Mouse (Mus musculus): ENCODE data around the gene Supt6. TPM values are rescaled to one million over a fixed set of nuclear protein-coding genes. Genes with fewer than 3 reads are reported as not detected.

The Supt6 gene
- polyA plus RNA-seq, 1 experiment, result 30.7 TPM

DNA sequence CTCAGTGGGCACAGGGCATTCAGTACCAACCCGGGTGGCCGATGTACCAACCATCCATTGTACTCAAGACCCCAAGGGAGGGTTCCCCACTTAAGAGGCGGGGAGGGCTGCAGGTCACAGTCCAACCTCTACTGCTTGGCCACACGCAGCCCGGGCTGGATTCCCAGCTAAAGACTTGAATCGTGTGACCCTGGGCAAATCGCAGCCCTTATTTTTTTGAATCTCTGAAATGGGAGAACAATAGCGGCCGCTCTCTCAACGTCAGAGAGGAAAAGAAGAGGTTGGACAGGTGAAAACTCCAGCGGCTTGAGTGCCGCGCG, 81.2 kb downstream of the Supt6 start:
- Histone ChIP-seq H3K4me1 (ENCODE audit: control insufficient read depth, insufficient read depth, low read length) (peaks cover 3% of the 10 kb centered on the region; the same call in 1 of the 2 replicates), H3K27ac (ENCODE audit: control insufficient read depth, insufficient read depth, low read depth, low read length, poor library complexity) (peak overlapping the region; percentile 64; the same call in 1 of the 2 replicates), H3K4me3 (replicated peaks; ENCODE audit: control insufficient read depth, low read depth, low read length) (peak overlapping the region; percentile 65)
- TF ChIP-seq POLR2A (IDR thresholded peaks at IDR 0.05; ENCODE audit: borderline replicate concordance, control insufficient read depth, low read depth, low read length), result no peak
- TF ChIP-seq CTCF (IDR thresholded peaks at IDR 0.05; ENCODE audit: control insufficient read depth, insufficient read depth, low read length), result no peak
- WGBS, result under 1% methylated on average over 14 of the region's 14 CpGs

DNA sequence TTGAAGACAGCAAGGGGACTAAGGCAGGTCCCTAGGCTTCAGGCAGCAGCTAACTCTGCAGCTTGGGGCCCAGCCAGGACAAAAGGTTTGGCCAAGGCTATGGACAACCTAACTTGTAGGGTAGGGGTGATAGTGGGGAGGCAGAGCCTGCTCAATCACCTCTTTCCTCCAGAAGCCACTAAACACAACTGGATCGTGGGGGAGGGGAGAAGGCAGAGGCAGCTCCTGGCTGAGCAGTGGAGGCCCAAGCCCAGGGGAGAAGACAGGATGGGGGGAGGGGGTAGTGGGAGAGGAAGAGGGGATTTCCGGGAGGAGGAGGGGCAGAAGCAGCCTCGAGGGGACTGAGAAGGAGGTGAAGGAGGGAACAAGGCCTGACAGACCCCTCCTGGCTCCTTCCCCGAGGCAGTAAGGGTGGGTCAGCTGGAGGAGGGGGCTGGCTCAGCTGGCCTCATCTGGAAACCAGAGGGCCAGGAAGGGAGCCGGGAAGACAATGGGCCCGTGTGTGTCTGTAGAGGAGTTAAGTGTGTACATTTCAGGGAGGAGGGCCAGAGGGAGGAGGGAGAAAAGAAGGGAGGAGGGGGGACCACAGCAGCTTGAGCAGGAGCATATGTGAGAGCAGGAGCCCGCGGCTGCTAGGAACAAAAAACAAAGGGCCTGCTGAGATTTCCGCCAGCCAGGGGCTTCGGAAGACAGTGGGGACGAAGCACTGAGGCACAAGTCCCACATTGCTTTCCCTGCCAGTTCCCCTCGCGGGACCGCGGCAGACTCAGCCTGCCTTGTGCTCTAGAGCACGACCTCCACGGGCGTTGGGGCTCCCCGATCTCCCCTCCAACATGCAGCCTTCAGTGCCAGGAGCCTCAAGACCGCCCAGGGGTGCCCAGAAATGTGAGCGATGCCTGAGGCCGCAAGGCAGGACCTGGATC, 81.8 kb downstream of the Supt6 start:
- 2% methylated on average over 22 of the region's 22 CpGs for WGBS
- peak overlapping the region; percentile 65 for H3K4me3 ChIP-seq (replicated peaks; ENCODE audit: control insufficient read depth, low read depth, low read length)
- peak overlapping the region; percentile 12; the same call in 1 of the 2 replicates for H3K27ac ChIP-seq (ENCODE audit: control insufficient read depth, insufficient read depth, low read depth, low read length, poor library complexity)
- TF ChIP-seq CTCF (IDR thresholded peaks at IDR 0.05; ENCODE audit: control insufficient read depth, insufficient read depth, low read length) (no peak), POLR2A (IDR thresholded peaks at IDR 0.05; ENCODE audit: borderline replicate concordance, control insufficient read depth, low read depth, low read length) (no peak)
- H3K4me1 ChIP-seq (ENCODE audit: control insufficient read depth, insufficient read depth, low read length), result peaks cover 1% of the 10 kb centered on the region; the same call in 1 of the 2 replicates

- TF ChIP-seq CTCF (IDR thresholded peaks at IDR 0.05; ENCODE audit: control insufficient read depth, insufficient read depth, low read length) (no peak), POLR2A (IDR thresholded peaks at IDR 0.05; ENCODE audit: borderline replicate concordance, control insufficient read depth, low read depth, low read length) (no peak)
- WGBS, result 92% methylated on average over 2 of the region's 2 CpGs
- H3K4me1 ChIP-seq (ENCODE audit: control insufficient read depth, insufficient read depth, low read length), result no peaks in the 10 kb centered on the region; the same call in 1 of the 2 replicates
- H3K27ac ChIP-seq (ENCODE audit: control insufficient read depth, insufficient read depth, low read depth, low read length, poor library complexity), result no peak overlapping the region
- H3K4me3 ChIP-seq (replicated peaks; ENCODE audit: control insufficient read depth, low read depth, low read length), result peak overlapping the region; percentile 4
Observed at GRCm38 (mm10) chr11:78163045-78163444, 82.7 kb downstream of the Supt6 start.

DNA sequence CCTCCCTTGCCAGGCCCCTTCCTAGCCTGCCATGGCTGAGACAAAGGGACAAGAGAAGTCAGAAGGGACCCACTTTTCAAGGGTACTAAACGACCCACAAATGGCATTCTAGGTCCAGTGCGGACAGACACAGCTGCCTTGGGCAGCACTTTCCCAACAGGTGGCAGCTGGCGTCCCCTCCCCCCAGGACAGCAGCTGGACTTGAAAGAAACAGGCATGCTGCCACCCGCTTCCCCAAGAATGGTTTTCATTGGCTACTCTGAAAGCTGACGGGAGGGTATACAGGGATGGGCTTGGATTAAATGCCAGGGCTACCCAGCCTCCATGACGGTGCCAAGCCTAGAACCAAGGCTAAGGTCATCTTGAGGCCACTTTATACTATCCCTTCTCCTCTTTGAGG, 83.3 kb downstream of the Supt6 start:
- no peaks in the 10 kb centered on the region; the same call in 1 of the 2 replicates for H3K4me1 ChIP-seq (ENCODE audit: control insufficient read depth, insufficient read depth, low read length)
- H3K4me3 ChIP-seq (replicated peaks; ENCODE audit: control insufficient read depth, low read depth, low read length), result no peak overlapping the region
- TF ChIP-seq CTCF (IDR thresholded peaks at IDR 0.05; ENCODE audit: control insufficient read depth, insufficient read depth, low read length), result no peak
- no peak for TF ChIP-seq POLR2A (IDR thresholded peaks at IDR 0.05; ENCODE audit: borderline replicate concordance, control insufficient read depth, low read depth, low read length)
- 76% methylated on average over 6 of the region's 6 CpGs for WGBS
- no peak overlapping the region for H3K27ac ChIP-seq (ENCODE audit: control insufficient read depth, insufficient read depth, low read depth, low read length, poor library complexity)

- Histone ChIP-seq H3K4me1 (ENCODE audit: control insufficient read depth, insufficient read depth, low read length) (no peaks in the 10 kb centered on the region; the same call in 1 of the 2 replicates), H3K4me3 (replicated peaks; ENCODE audit: control insufficient read depth, low read depth, low read length) (no peak overlapping the region), H3K27ac (ENCODE audit: control insufficient read depth, insufficient read depth, low read depth, low read length, poor library complexity) (no peak overlapping the region)
Observed at GRCm38 (mm10) chr11:78161968-78162367, 83.8 kb downstream of the Supt6 start.

DNA sequence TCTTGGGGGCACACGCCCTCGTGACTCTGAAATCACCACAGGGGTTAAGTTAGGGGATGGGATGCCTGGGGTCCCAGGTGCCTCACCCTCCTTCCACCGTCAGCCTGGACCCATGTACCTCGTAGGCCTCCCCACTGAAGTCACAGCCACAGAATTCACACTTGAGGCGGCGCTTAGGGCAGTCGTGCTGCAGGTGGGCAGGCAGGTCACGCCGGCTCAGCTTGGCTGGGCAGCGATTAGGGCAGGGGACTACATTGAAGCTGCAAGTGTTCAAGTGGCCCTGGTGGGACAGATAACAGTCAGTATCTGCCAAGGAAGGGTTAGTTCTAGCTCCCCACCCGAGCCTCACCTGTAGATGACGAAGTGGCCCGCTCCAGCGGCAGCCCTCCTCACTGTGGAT, 84.6 kb downstream of the Supt6 start:
- WGBS, result 83% methylated on average over 14 of the region's 14 CpGs
- no peak overlapping the region for H3K27ac ChIP-seq (ENCODE audit: control insufficient read depth, insufficient read depth, low read depth, low read length, poor library complexity)

More at GRCm38 (mm10) chr11:78161968-78162367, 83.8 kb downstream of the Supt6 start:
- TF ChIP-seq CTCF (IDR thresholded peaks at IDR 0.05; ENCODE audit: control insufficient read depth, insufficient read depth, low read length), result no peak
- no peak for TF ChIP-seq POLR2A (IDR thresholded peaks at IDR 0.05; ENCODE audit: borderline replicate concordance, control insufficient read depth, low read depth, low read length)
- 18% methylated on average over 4 of the region's 4 CpGs for WGBS

GRCm38 (mm10) chr11:78160675-78161074, 85.1 kb downstream of the Supt6 start:
- Histone ChIP-seq H3K27ac (ENCODE audit: control insufficient read depth, insufficient read depth, low read depth, low read length, poor library complexity) (no peak overlapping the region; the same call in 1 of the 2 replicates), H3K4me1 (ENCODE audit: control insufficient read depth, insufficient read depth, low read length) (no peaks in the 10 kb centered on the region; the same call in 1 of the 2 replicates), H3K4me3 (replicated peaks; ENCODE audit: control insufficient read depth, low read depth, low read length) (no peak overlapping the region)
- TF ChIP-seq CTCF (IDR thresholded peaks at IDR 0.05; ENCODE audit: control insufficient read depth, insufficient read depth, low read length), result no peak
- no peak for TF ChIP-seq POLR2A (IDR thresholded peaks at IDR 0.05; ENCODE audit: borderline replicate concordance, control insufficient read depth, low read depth, low read length)
- 92% methylated on average over 3 of the region's 3 CpGs for WGBS

More for the DNA sequence above, 84.6 kb downstream of the Supt6 start:
- no peak for TF ChIP-seq POLR2A (IDR thresholded peaks at IDR 0.05; ENCODE audit: borderline replicate concordance, control insufficient read depth, low read depth, low read length)
- TF ChIP-seq CTCF (IDR thresholded peaks at IDR 0.05; ENCODE audit: control insufficient read depth, insufficient read depth, low read length), result no peak
- no peak overlapping the region for H3K4me3 ChIP-seq (replicated peaks; ENCODE audit: control insufficient read depth, low read depth, low read length)
- H3K4me1 ChIP-seq (ENCODE audit: control insufficient read depth, insufficient read depth, low read length), result no peaks in the 10 kb centered on the region; the same call in 1 of the 2 replicates

DNA sequence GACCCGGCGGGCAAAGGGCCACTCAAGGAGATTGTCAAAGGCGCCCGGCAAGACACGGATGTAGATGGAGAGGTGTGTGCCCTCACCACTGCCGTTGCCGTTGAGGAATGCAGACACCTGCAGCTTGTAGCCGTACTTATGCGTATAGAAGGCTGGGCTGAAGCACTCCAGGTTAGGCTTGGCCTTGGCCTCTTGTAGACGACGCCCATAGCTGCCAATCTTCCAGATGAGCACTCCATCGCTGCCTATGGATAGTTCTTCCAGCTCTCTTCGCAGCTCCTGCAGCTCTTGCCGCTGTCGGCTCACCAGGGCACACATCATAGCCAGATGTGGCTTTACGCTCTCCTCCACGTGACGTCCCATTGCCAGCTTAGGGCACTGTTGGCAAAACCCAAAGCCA, 85.6 kb downstream of the Supt6 start:
- 92% methylated on average over 18 of the region's 18 CpGs for WGBS
- H3K27ac ChIP-seq (ENCODE audit: control insufficient read depth, insufficient read depth, low read depth, low read length, poor library complexity), result no peak overlapping the region
- TF ChIP-seq POLR2A (IDR thresholded peaks at IDR 0.05; ENCODE audit: borderline replicate concordance, control insufficient read depth, low read depth, low read length) (no peak), CTCF (IDR thresholded peaks at IDR 0.05; ENCODE audit: control insufficient read depth, insufficient read depth, low read length) (no peak)
- H3K4me1 ChIP-seq (ENCODE audit: control insufficient read depth, insufficient read depth, low read length), result no peaks in the 10 kb centered on the region; the same call in 1 of the 2 replicates
- H3K4me3 ChIP-seq (replicated peaks; ENCODE audit: control insufficient read depth, low read depth, low read length), result no peak overlapping the region
